Mouse (Mus musculus) forebrain, embryonic 16.5 days (tissue): ENCODE data around the gene Prmt1. TPM values are rescaled to one million over a fixed set of nuclear protein-coding genes. Genes with fewer than 3 reads are reported as not detected.

Source experiments
- ATAC-seq: fragments of 200-750 bp; cut with Nextera tagmentation; 2 replicates; pipeline ENCODE4 v1.8.0; 2017; ENCODE audit warnings: mild to moderate bottlenecking, moderate library complexity
- H3K27ac ChIP-seq: fragments of 300-500 bp; sonication (generic); 2 replicates; pipeline ENCODE4 v1.5.1; 2014; ENCODE audit warnings: low read length, control low read depth
- H3K27me3 ChIP-seq: fragments of 300-500 bp; sonication (generic); replicated peaks from 2 replicates; pipeline ENCODE4 v1.6.1; 2014; ENCODE audit warnings: low read length; ENCODE audit not compliant: control insufficient read depth, insufficient read depth
- H3K36me3 ChIP-seq: fragments of 300-500 bp; sonication (generic); 2 replicates; pipeline ENCODE4 v1.6.1; 2014; ENCODE audit not compliant: control insufficient read depth, insufficient read depth
- H3K4me1 ChIP-seq: fragments of 300-500 bp; sonication (generic); replicated peaks from 2 replicates; pipeline ENCODE4 v1.6.1; 2014; ENCODE audit warnings: low read length; ENCODE audit not compliant: control insufficient read depth, insufficient read depth
- H3K4me2 ChIP-seq: fragments of 300-500 bp; sonication (generic); 2 replicates; pipeline ENCODE4 v1.6.1; 2014; ENCODE audit warnings: mild to moderate bottlenecking, low read length, control low read depth
- H3K4me3 ChIP-seq: fragments of 300-500 bp; sonication (generic); replicated peaks from 2 replicates; pipeline ENCODE4 v1.5.1; 2014; ENCODE audit warnings: mild to moderate bottlenecking, low read length, control low read depth
- H3K9ac ChIP-seq: fragments of 300-500 bp; sonication (generic); replicated peaks from 2 replicates; pipeline ENCODE4 v1.6.1; 2014; ENCODE audit warnings: low read depth, low read length, control low read depth
- H3K9me3 ChIP-seq: fragments of 300-500 bp; sonication (generic); 2 replicates; pipeline ENCODE4 v1.6.1; 2016; ENCODE audit warnings: low read length; ENCODE audit not compliant: control insufficient read depth
- WGBS: fragments of 180-500 bp; shearing (Covaris S2); extraction: QIAGEN DNeasy Blood & Tissue Kit; methylation state at CpG from one replicate; pipeline ENCODE4 v1.1.7; 2014; 5-methylcytosine and 5-hydroxymethylcytosine counted together
- polyA plus RNA-seq: library from polyadenylated mRNA; unstranded; fragments of >200 nt; fragmentation: Nextera tagmentation; extraction: Ambion mirVana; gene quantifications from 2 replicates; pipeline ENCODE4 v1.2.1, GENCODE M21; 2015

The Prmt1 gene
- polyA plus RNA-seq, 1 experiment from 2014 or later, result 707 TPM

- peaks cover 28% of the 10 kb centered on the region for H3K27me3 ChIP-seq
- peak overlapping the region; percentile 66 for H3K9ac ChIP-seq
- ATAC-seq, result peak; percentile 88
- no peaks in the 10 kb centered on the region for H3K9me3 ChIP-seq
- H3K4me2 ChIP-seq, result peak overlapping the region; percentile 77
- H3K36me3 ChIP-seq, result no peaks in the 10 kb centered on the region
- no peak overlapping the region for H3K27ac ChIP-seq
- peak overlapping the region; percentile 50 for H3K4me3 ChIP-seq
- WGBS, result 6% methylated on average over 24 of the region's 24 CpGs
- peaks cover 8% of the 10 kb centered on the region for H3K4me1 ChIP-seq
Measured at GRCm38 (mm10) chr7:44952611-44953306, 33.6 kb downstream of the Prmt1 start.

- 0% methylated on average over 10 of the region's 10 CpGs for WGBS
- ATAC-seq, result peak; percentile 31; the same call in 1 of the 2 replicates
- no peaks in the 10 kb centered on the region for H3K9me3 ChIP-seq
Measured at GRCm38 (mm10) chr7:44951960-44952359, 34.4 kb downstream of the Prmt1 start.

DNA sequence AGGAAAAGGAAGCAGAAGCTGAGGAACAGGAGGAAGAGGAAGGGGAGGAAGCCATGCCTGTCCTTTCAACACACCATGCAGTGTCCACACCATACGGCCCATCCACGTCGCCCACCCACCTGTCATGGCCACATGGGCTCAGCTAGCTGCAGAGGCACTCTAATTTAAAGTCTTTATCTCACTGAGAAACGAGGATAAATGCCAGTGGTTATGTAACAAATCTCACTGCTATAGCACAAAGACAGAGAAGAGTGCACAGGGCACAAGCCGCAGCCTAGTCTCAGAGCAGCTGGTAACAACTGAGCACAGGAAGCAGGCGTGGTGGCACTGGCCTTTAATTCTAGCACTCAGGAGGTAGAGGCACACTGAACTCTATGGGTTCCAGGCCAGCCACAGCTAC lies 36.4 kb downstream of the Prmt1 start:
- Histone ChIP-seq H3K9me3 (no peaks in the 10 kb centered on the region), H3K4me3 (no peak overlapping the region), H3K9ac (no peak overlapping the region), H3K36me3 (no peaks in the 10 kb centered on the region), H3K27me3 (peaks cover 28% of the 10 kb centered on the region), H3K27ac (no peak overlapping the region), H3K4me2 (no peak overlapping the region), H3K4me1 (peaks cover 8% of the 10 kb centered on the region)
- WGBS, result 75% methylated on average over 6 of the region's 6 CpGs
- ATAC-seq, result no peak

More at GRCm38 (mm10) chr7:44951960-44952359, 34.4 kb downstream of the Prmt1 start:
- peaks cover 8% of the 10 kb centered on the region for H3K4me1 ChIP-seq
- peak overlapping the region; percentile 77 for H3K4me2 ChIP-seq
- peak overlapping the region; percentile 66; the same call in 1 of the 2 replicates for H3K9ac ChIP-seq
- H3K36me3 ChIP-seq, result no peaks in the 10 kb centered on the region
- H3K4me3 ChIP-seq, result peak overlapping the region; percentile 50
- no peak overlapping the region for H3K27ac ChIP-seq
- peaks cover 28% of the 10 kb centered on the region for H3K27me3 ChIP-seq

DNA sequence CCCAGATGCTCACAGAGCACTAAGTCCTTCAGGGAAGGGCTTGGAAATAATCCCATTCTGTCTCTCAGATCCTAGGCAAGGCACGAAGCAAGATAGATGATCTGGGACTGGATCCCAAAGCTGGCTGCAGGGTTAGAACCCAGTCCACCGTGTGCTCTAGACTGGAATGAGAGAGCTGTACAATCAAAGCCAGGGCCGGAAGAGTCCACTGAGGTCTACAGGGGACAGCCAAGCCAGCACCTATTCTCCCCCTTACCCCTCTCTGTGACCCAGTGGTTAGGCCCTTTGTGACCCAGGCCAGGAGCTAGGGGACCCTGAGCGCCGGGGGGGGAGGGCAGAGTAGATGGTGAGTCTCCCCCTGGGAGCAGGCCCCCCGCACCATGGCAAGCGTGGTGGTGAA lies 43.5 kb downstream of the Prmt1 start, which contains the start of gene Tsks:
Gene Tsks (plus strand): TSS at position 301 of the 400 bp plus-strand sequence.
- no peaks in the 10 kb centered on the region for H3K9me3 ChIP-seq
- no peaks in the 10 kb centered on the region for H3K36me3 ChIP-seq
- H3K27ac ChIP-seq, result no peak within 1 kb of the TSS
- ATAC-seq, result no peak
- H3K9ac ChIP-seq, result no peak within 1 kb of the TSS
- no peak within 1 kb of the TSS for H3K4me3 ChIP-seq
- 78% methylated on average over 7 of the region's 7 CpGs for WGBS
- no peak within 1 kb of the TSS for H3K4me2 ChIP-seq
- no peaks in the 10 kb centered on the region for H3K4me1 ChIP-seq
- no peaks in the 10 kb centered on the region for H3K27me3 ChIP-seq

DNA sequence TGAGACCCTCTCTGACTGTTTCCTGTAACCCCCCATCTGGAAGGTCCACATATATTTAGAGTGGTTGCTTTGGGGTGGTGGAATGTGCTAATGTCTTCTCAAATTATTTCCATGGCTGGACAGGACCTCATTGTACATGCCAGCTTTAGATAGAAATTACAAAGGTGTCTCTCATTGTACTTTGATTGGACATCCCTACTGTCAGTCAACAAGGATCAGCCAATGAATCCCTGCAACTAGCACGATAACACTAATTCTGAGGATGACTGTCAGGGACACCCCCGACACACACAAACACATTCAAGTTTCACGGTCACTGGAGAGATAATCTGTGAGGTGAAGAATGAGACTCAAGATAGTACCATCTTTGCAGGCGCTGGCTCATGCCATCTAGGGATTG lies 47.7 kb downstream of the Prmt1 start:
- ATAC-seq, result no peak
- Histone ChIP-seq H3K4me1 (no peaks in the 10 kb centered on the region), H3K27me3 (no peaks in the 10 kb centered on the region), H3K9ac (no peak overlapping the region), H3K27ac (no peak overlapping the region), H3K4me3 (no peak overlapping the region), H3K36me3 (no peaks in the 10 kb centered on the region), H3K4me2 (no peak overlapping the region), H3K9me3 (no peaks in the 10 kb centered on the region)
- WGBS, result 87% methylated on average over 4 of the region's 4 CpGs

DNA sequence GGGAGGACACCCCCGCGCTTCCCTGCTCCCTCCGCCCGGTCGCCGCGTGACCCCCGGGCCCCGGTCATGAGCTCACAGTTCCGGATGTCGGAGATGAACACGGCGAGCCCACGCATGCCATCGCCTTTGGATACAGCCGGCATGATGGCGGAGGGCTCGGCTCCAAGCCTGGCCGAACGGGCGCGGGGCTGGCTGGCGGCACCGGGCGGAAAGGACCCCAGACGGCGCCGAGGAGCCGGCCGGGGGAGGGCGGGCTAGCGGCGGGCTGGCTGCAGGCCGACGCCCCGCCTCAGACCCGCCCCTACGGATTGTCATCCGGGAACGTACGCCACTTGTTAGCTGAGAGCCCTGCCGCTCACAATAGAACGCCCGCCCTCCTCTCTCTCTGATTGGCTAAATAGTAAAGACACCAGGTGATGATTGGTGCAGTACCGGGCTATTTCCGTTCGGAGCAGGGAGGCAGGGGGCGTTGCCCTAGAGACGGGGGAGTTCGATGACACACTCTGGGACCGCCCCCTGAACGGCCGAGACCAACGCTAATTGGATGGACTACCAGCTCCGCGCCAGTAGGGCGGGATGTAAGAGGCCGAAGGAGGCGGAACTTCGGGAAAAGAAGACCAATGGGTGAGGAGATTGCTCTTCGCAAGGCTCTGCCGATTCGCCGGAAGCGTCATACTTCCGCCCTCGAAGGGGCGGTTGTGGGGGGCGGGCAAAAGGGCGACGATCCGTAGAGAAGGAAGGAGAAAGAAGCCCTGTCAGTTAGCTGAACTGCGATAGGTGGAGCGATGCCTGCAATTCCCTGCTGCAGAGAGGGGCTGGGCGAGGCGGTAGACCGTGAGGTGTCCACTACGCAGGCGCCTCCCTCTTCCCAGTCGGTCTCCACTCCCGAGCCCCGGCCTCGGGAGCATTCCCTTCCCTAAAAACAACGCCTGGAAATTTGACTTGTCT lies 56.9 kb downstream of the Prmt1 start, which contains the start of gene Ap2a1:
Gene Ap2a1 (minus strand): TSS at position 293 of the 948 bp plus-strand sequence.
- H3K9me3 ChIP-seq, result no peaks in the 10 kb centered on the region
- peak; percentile 98 for ATAC-seq
- peak within 1 kb of the TSS; percentile 75 for H3K4me2 ChIP-seq
- H3K36me3 ChIP-seq, result 0 out of 2 replicates have a peak, but pooled peaks cover 3% of the 10 kb centered on the region
- under 1% methylated on average over 83 of the region's 84 CpGs for WGBS
- H3K4me3 ChIP-seq, result peak within 1 kb of the TSS; percentile 73
- H3K9ac ChIP-seq, result peak within 1 kb of the TSS; percentile 86
- peak within 1 kb of the TSS; percentile 98 for H3K27ac ChIP-seq
- peaks cover 19% of the 10 kb centered on the region for H3K4me1 ChIP-seq
- no peaks in the 10 kb centered on the region for H3K27me3 ChIP-seq

- 0% methylated on average over 1 of the region's 1 CpGs for WGBS
- peak overlapping the region; percentile 73 for H3K4me3 ChIP-seq
- H3K9ac ChIP-seq, result peak overlapping the region; percentile 86
- no peaks in the 10 kb centered on the region for H3K27me3 ChIP-seq
- H3K27ac ChIP-seq, result no peak overlapping the region
- peaks cover 19% of the 10 kb centered on the region for H3K4me1 ChIP-seq
- no peak for ATAC-seq
- H3K4me2 ChIP-seq, result peak overlapping the region; percentile 75
- H3K9me3 ChIP-seq, result no peaks in the 10 kb centered on the region
- peaks cover 6% of the 10 kb centered on the region; the same call in 1 of the 2 replicates for H3K36me3 ChIP-seq
Measured at GRCm38 (mm10) chr7:44928570-44928969, 57.8 kb downstream of the Prmt1 start.
